ENCODE assay signal across 13 mouse cellular contexts in genomic region chr5:118359646-118360373, GRCm38 (mm10).
A peak's percentile ranks its signal among the peaks of the same experiment; 100 is the strongest.
DNase-seq lines count a peak whose midpoint lies in the region; ATAC-seq and TF ChIP-seq lines count a peak whose summit lies in the region.
"Had no signal": no experiment of that assay in that cellular context is flagged by ENCODE, and none has a peak within 500 bp of the region (broad histone marks: within the 10 kb centered on the region; RNA-seq: fewer than 3 reads in every experiment).

No protein-coding gene starts in this region.

- TF ChIP-seq POLR2A in MEL (IDR thresholded peaks at IDR 0.05; ENCODE audit: control insufficient read depth in 1 of 2, insufficient read depth in 1 of 2, low read depth in 1 of 2, low read length in 2 of 2, poor library complexity in 1 of 2): no peak
- no peak for TF ChIP-seq POLR2A in thymus, adult 2 months (IDR thresholded peaks at IDR 0.05; ENCODE audit: control insufficient read depth, extremely low read depth, insufficient read depth, low read length, poor library complexity)

- peaks cover 44% of the 10 kb centered on the region for H3K4me1 ChIP-seq in limb, embryonic 12.5 days (replicated peaks)
- H3K4me1 ChIP-seq in limb, embryonic 10.5 days: peaks cover 42% of the 10 kb centered on the region
- H3K4me1 ChIP-seq in MEL (ENCODE audit: control insufficient read depth in 1 of 2, insufficient read depth in 2 of 2, low read length in 2 of 2): peaks cover 0 to 33% of the 10 kb centered on the region in 2 experiments; a peak in 3 of 4 replicates
- H3K4me1 ChIP-seq in liver, embryonic 11.5 days (replicated peaks; ENCODE audit: control insufficient read depth, insufficient read depth, low read length): peaks cover 22% of the 10 kb centered on the region
- H3K4me1 ChIP-seq in thymus, adult 2 months (replicated peaks; ENCODE audit: control insufficient read depth, insufficient read depth, low read length): peaks cover 40% of the 10 kb centered on the region

- 52% methylated on average over 13 of the region's 13 CpGs for WGBS in limb, embryonic 12.5 days
- 79% methylated on average over 13 of the region's 13 CpGs for WGBS in limb, embryonic 10.5 days
- 41% methylated on average over 13 of the region's 13 CpGs for WGBS in liver, embryonic 11.5 days
- 4% methylated on average over 13 of the region's 13 CpGs for WGBS in thymus, adult 2 months

- no peaks in the 10 kb centered on the region for H3K36me3 ChIP-seq in limb, embryonic 12.5 days
- H3K36me3 ChIP-seq in limb, embryonic 10.5 days: no peaks in the 10 kb centered on the region
- H3K36me3 ChIP-seq in MEL (ENCODE audit: control insufficient read depth in 1 of 2, insufficient read depth in 2 of 2, low read length in 2 of 2): peaks cover 0 to 16% of the 10 kb centered on the region in 2 experiments; a peak in 2 of 4 replicates
- no peaks in the 10 kb centered on the region for H3K36me3 ChIP-seq in liver, embryonic 11.5 days (ENCODE audit: control insufficient read depth, insufficient read depth, low read length)
- no peaks in the 10 kb centered on the region for H3K36me3 ChIP-seq in thymus, adult 2 months (ENCODE audit: control insufficient read depth, insufficient read depth, low read length)
- H3K36me3 ChIP-seq: neural tube, embryonic 12.5 days had no signal

- H3K27ac ChIP-seq in limb, embryonic 12.5 days: no peak overlapping the region
- no peak overlapping the region for H3K27ac ChIP-seq in limb, embryonic 10.5 days
- H3K27ac ChIP-seq in MEL (ENCODE audit: control insufficient read depth, low read depth, low read length): peak overlapping the region; percentile 66
- no peak overlapping the region for H3K27ac ChIP-seq in liver, embryonic 11.5 days (ENCODE audit: low read depth, low read length)
- H3K27ac ChIP-seq in thymus, adult 2 months (ENCODE audit: control insufficient read depth, insufficient read depth, low read length): peak overlapping the region; percentile 99
- H3K27ac ChIP-seq: neural tube, embryonic 12.5 days had no signal

- H3K27me3 ChIP-seq in limb, embryonic 12.5 days: peaks cover 4% of the 10 kb centered on the region; the same call in 1 of the 2 replicates
- peaks cover 23% of the 10 kb centered on the region for H3K27me3 ChIP-seq in limb, embryonic 10.5 days (ENCODE audit: low read depth, poor library complexity, severe bottlenecking)
- no peaks in the 10 kb centered on the region for H3K27me3 ChIP-seq in MEL (ENCODE audit: control insufficient read depth in 1 of 2, insufficient read depth in 2 of 2, low read length in 2 of 2)
- H3K27me3 ChIP-seq in liver, embryonic 11.5 days (replicated peaks; ENCODE audit: control insufficient read depth, insufficient read depth, low read length): 0 out of 2 replicates have a peak, but pooled peaks cover 3% of the 10 kb centered on the region
- H3K27me3 ChIP-seq in thymus, adult 2 months (ENCODE audit: control insufficient read depth, insufficient read depth, low read length): no peaks in the 10 kb centered on the region
- H3K27me3 ChIP-seq: neural tube, embryonic 12.5 days had no signal

- TF ChIP-seq EP300 in MEL (IDR thresholded peaks at IDR 0.05; ENCODE audit: low read depth in 1 of 2, low read length in 2 of 2): peak; percentile 76 to 86

- no peak overlapping the region for H3K9ac ChIP-seq in limb, embryonic 12.5 days (replicated peaks)
- H3K9ac ChIP-seq in MEL (ENCODE audit: control insufficient read depth, low read depth, low read length, poor library complexity, severe bottlenecking): peak overlapping the region; percentile 67
- no peak overlapping the region for H3K9ac ChIP-seq in liver, embryonic 11.5 days (ENCODE audit: low read depth, low read length)
- H3K9ac ChIP-seq: neural tube, embryonic 12.5 days had no signal

- TF ChIP-seq RAD21 in MEL (IDR thresholded peaks at IDR 0.05; ENCODE audit: low read depth, low read length): no peak

- H3K4me2 ChIP-seq in limb, embryonic 12.5 days: peak overlapping the region; percentile 21; the same call in 1 of the 2 replicates
- H3K4me2 ChIP-seq in liver, embryonic 11.5 days: peak overlapping the region; percentile 45
- H3K4me2 ChIP-seq: neural tube, embryonic 12.5 days had no signal

- H3K79me2 ChIP-seq in MEL (ENCODE audit: control insufficient read depth, insufficient read depth, low read length, poor library complexity): no peaks in the 10 kb centered on the region

- H3K9me3 ChIP-seq in limb, embryonic 12.5 days: no peaks in the 10 kb centered on the region
- H3K9me3 ChIP-seq in limb, embryonic 10.5 days (replicated peaks): no peaks in the 10 kb centered on the region
- no peaks in the 10 kb centered on the region for H3K9me3 ChIP-seq in MEL (replicated peaks; ENCODE audit: insufficient read depth, low read length)
- H3K9me3 ChIP-seq in liver, embryonic 11.5 days (ENCODE audit: control insufficient read depth, low read length): no peaks in the 10 kb centered on the region
- H3K9me3 ChIP-seq: neural tube, embryonic 12.5 days had no signal

- ATAC-seq in limb, embryonic 12.5 days (ENCODE audit: insufficient number of reproducible peaks, insufficient read depth, low FRiP score, low TSS enrichment, low read depth): 0 out of 2 replicates have a peak, but pooled peaks have one; percentile 14
- no peak for ATAC-seq in liver, embryonic 11.5 days (replicated peaks; ENCODE audit: low FRiP score)

- no peak overlapping the region for H3K4me3 ChIP-seq in limb, embryonic 12.5 days (replicated peaks)
- no peak overlapping the region for H3K4me3 ChIP-seq in limb, embryonic 10.5 days
- H3K4me3 ChIP-seq in MEL (ENCODE audit: control insufficient read depth in 1 of 2, insufficient read depth in 1 of 2, low read depth in 2 of 2, low read length in 2 of 2): peak overlapping the region; percentile 48 to 69
- H3K4me3 ChIP-seq in liver, embryonic 11.5 days (ENCODE audit: low read depth, low read length): no peak overlapping the region
- H3K4me3 ChIP-seq in thymus, adult 2 months (ENCODE audit: control insufficient read depth, insufficient read depth, low read length): no peak overlapping the region
- H3K4me3 ChIP-seq: neural tube, embryonic 12.5 days had no signal

- no peak for TF ChIP-seq CTCF in MEL (IDR thresholded peaks at IDR 0.05 in 2 of 3, conservative IDR thresholded peaks at IDR 0.05 in 1 of 3; ENCODE audit: control insufficient read depth in 1 of 3, insufficient read depth in 1 of 3, low read depth in 2 of 3, low read length in 3 of 3, poor library complexity in 1 of 3, severe bottlenecking in 1 of 3)
- TF ChIP-seq CTCF in thymus, adult 2 months (IDR thresholded peaks at IDR 0.05; ENCODE audit: borderline replicate concordance, control insufficient read depth, extremely low read depth, insufficient read depth, low read length, poor library complexity): no peak

- DNase-seq in limb, embryonic 10.5 days (ENCODE audit: low spot score): no peak
- peak; percentile 84 for DNase-seq in MEL (ENCODE audit: low read depth, low spot score)
- DNase-seq in liver, embryonic 11.5 days (ENCODE audit: low spot score): no peak
- DNase-seq in thymus, adult 2 months: peak; percentile 81
- DNase-seq in frontal cortex, postnatal 14 days (ENCODE audit: low spot score in 2 of 2): no peak
- no peak for DNase-seq in adrenal gland, adult 8-10 months
- DNase-seq in gastrocnemius, adult 8-10 months (ENCODE audit: low spot score in 2 of 2): no peak
- DNase-seq: cerebellum, adult 8-10 months; gastrocnemius, postnatal 14 days; kidney, postnatal 10 days; lung, adult 18-20 months had no signal

TF ChIP-seq in MEL, 35 proteins besides CTCF, POLR2A, EP300 and RAD21:
- TF ChIP-seq ELF1 (IDR thresholded peaks at IDR 0.05; ENCODE audit: low read depth, low read length) (0 out of 2 replicates have a peak, but pooled peaks have one; percentile 23), KAT2A (conservative IDR thresholded peaks at IDR 0.05; ENCODE audit: low read depth, low read length) (no peak), MAFK (IDR thresholded peaks at IDR 0.05; ENCODE audit: borderline replicate concordance, low read depth, low read length) (peak; percentile 99), BHLHE40 (IDR thresholded peaks at IDR 0.05; ENCODE audit: borderline replicate concordance, low read depth, low read length) (peak; percentile 29; the same call in 1 of the 2 replicates), GABPA (IDR thresholded peaks at IDR 0.05; ENCODE audit: low read depth, low read length) (peak; percentile 92), USF1 (IDR thresholded peaks at IDR 0.05; ENCODE audit: low read depth, low read length) (no peak), MEF2A (IDR thresholded peaks at IDR 0.05; ENCODE audit: extremely low read depth, insufficient replicate concordance, low read depth, low read length, poor library complexity, severe bottlenecking) (peak; percentile 66; the same call in 1 of the 2 replicates), MAZ (IDR thresholded peaks at IDR 0.05; ENCODE audit: low read depth, low read length) (peak; percentile 77; the same call in 1 of the 2 replicates), CHD2 (IDR thresholded peaks at IDR 0.05; ENCODE audit: low read length) (no peak), JUND (IDR thresholded peaks at IDR 0.05; ENCODE audit: low read depth, low read length) (no peak), ETS1 (IDR thresholded peaks at IDR 0.05; ENCODE audit: low read depth, low read length) (peak; percentile 100), TBP (IDR thresholded peaks at IDR 0.05; ENCODE audit: low read depth, low read length) (0 out of 2 replicates have a peak, but pooled peaks have one; percentile 18), USF2 (IDR thresholded peaks at IDR 0.05; ENCODE audit: borderline replicate concordance in 1 of 2, insufficient read depth in 1 of 2, low read depth in 1 of 2, low read length in 2 of 2) (no peak), SMC3 (IDR thresholded peaks at IDR 0.05; ENCODE audit: low read depth, low read length) (no peak), SIN3A (IDR thresholded peaks at IDR 0.05; ENCODE audit: low read length) (peak; percentile 98), TAL1 (IDR thresholded peaks at IDR 0.05; ENCODE audit: low read length) (peak; percentile 52), TCF12 (IDR thresholded peaks at IDR 0.05; ENCODE audit: low read depth, low read length) (peak; percentile 84), ZKSCAN1 (IDR thresholded peaks at IDR 0.05; ENCODE audit: low read depth, low read length) (no peak), MXI1 (IDR thresholded peaks at IDR 0.05; ENCODE audit: low read depth, low read length) (peak; percentile 59), NELFE (IDR thresholded peaks at IDR 0.05; ENCODE audit: low read depth, low read length) (no peak; the same call in 1 of the 2 replicates), MYB (IDR thresholded peaks at IDR 0.05; ENCODE audit: low read depth, low read length) (peak; percentile 76)

Comparison
In these comparisons a context has a peak if more than half of its experiments do, and no peak if none do; other contexts are left out.
1. H3K27ac ChIP-seq: peak in MEL (single experiment) and thymus, adult 2 months (single experiment); none in limb, embryonic 12.5 days (single experiment), limb, embryonic 10.5 days (single experiment) and liver, embryonic 11.5 days (single experiment).
2. H3K4me3 ChIP-seq: peak in MEL (2 of 2); none in limb, embryonic 12.5 days (single experiment), limb, embryonic 10.5 days (single experiment), liver, embryonic 11.5 days (single experiment) and thymus, adult 2 months (single experiment).
3. DNase-seq: peak in MEL (single experiment) and thymus, adult 2 months (single experiment); none in limb, embryonic 10.5 days (single experiment), liver, embryonic 11.5 days (single experiment), frontal cortex, postnatal 14 days (0 of 2), adrenal gland, adult 8-10 months (single experiment) and gastrocnemius, adult 8-10 months (0 of 2).